Mouse (Mus musculus) gastrocnemius, postnatal 10 days (tissue): ENCODE data around the gene Ccnk. TPM values are rescaled to one million over a fixed set of nuclear protein-coding genes. Genes with fewer than 3 reads are reported as not detected.

Experiments
- DNase-seq: peaks from one replicate; pipeline ENCODE4 v3.0.0; 2021; ENCODE audit warnings: mixed read lengths
- total RNA-seq, 2 experiments: library from RNA; stranded (reverse); gene quantifications; 2 replicates each; pipeline ENCODE4 v1.2.3; 2021

The Ccnk gene
- total RNA-seq, 2 experiments from 2014 or later = 30.1 to 32.2 TPM

DNA sequence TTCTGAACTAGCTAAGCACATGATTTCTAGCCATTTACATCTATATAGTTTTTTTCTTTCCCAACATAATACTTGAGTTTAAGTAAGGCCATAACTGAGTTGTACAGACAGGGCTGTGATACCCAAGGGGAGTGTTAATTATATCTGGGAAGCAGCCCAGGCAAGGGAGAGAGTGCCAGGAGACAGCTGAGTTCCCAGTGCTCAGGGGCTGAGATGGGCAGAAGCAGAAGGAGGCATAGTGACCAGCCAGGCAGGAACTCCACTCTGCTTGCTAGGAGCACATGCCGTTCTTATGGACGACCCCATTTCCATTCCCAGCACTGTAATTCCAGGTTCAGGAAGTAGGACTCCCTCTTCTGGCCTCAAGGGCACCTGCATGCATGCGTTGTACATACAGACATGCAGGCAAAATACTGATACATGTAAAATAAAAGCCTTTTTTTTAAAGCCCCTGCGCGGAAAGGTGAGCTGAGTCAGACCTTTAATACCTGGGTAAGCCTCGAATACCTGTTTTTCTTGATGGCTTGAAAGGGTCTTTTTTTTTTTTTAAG is 8.2 kb downstream of the Ccnk start:
- DNase-seq = peak; percentile 44

DNA sequence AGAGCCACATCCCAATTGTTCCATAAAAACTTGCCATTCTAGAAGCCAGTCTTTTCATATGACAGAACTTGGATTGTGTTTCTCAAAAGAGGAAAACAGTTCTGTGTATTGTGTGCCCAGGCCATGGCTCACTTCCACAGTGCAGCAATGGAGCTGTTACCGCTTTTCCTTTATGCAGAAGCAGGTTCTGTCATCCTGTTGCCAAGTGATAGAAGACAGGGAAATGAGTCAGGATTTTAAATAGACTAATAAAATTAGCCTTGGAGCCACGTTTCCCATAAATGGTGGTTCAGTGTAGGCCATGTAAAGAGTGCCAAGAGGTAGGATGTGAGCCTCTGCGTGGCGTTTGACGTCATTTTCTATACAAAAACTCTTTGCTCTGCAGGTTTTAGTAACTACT is 14.5 kb downstream of the Ccnk start:
- DNase-seq = no peak

DNA sequence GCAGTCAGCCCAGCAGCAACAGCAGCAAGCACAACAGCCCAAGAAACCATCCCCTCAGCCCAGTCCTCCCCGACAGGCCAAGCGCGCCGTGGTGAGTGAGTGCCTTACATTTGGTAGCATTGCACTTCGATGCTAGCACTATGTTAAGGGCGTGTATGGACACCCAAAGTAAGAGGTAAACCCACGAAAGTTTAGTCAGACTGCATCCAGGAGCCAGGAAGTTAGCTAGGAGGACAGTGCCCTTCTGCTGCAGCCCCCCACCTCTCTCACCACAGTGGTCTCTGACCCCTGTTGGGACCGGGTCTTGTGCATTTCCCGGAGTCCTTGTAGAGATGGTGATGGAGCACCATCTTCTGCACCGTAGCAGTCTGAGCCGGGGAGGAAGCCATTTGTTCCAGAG is 16.4 kb downstream of the Ccnk start:
- no peak for DNase-seq

DNA sequence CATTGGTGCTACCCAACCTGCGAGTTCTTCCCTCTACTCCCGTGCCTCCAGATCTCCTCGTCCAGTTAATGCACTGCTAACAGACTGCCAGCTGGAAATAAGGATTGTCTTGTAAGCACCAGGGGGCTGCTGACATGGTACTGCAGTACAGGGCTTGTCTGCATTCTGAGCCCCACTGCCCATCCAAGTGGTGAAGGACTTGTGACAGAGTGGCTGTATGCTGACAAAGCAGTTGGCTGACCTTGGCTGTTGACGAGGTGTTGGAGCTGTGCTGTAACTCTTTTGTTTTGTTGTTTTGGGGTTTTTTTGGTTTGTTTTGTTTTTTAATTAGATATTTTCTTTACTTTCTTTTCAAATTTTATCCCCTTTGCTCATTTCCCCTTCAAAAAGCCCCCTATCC is 19.1 kb downstream of the Ccnk start:
- DNase-seq = no peak

DNA sequence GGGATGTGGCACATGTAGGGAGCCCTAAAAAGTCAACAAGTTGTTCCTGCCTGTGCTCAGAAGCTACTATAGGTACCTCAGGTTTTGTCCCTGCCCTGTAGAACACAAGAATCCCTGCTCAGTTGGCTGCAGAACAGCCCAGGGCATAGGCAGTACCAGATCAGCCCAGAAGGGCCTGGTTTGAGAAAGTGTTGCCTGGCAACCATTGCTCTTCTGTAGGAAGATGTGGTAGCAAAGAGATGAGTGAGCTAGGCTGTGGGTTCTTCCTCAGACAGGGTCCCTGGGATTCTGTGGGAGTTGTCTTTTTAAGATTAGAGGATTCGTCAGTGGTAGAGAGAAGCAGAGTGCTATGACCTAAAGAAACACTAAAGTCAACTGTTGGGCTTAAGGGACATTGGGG is 20.7 kb downstream of the Ccnk start:
- no peak for DNase-seq

DNA sequence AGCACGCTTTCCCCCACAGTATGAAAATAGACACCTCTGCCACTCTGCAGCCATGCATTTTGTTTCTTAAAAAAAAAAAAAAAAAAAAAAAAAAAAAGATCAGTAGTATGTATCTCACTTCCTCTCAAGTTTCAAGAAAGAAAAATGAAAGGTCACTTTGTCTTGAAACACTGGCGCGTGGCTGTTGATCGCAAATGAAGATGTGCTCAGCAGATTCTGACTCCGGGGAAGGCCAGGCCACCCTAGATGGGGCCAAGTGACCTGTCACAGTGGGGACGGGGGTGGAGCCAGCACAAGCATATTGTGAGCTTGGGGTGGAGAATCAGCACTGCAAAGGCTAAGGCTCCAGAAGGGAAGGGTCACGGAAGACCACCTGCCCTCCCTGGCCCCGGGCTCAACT is 24.5 kb downstream of the Ccnk start:
- no peak for DNase-seq

DNA sequence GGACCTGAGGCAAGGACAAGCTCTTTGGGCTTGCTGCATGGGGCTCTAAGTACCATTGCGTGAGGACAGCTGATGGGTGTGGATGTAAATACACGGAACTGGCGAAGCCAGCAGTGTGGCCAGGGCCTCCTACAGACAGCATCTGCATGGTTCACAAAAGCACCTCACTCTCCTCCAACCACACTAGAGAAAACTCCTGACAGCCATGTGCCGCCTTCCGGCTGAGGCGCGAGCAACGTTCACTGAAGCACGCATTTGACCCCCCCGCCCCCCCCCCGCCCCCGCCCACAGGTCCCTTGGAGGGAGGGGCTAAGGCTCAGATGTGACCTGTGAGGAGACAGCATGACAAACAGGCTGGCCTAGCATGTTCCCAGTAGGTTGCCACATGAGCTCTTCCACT is 25.6 kb downstream of the Ccnk start:
- DNase-seq = no peak

DNA sequence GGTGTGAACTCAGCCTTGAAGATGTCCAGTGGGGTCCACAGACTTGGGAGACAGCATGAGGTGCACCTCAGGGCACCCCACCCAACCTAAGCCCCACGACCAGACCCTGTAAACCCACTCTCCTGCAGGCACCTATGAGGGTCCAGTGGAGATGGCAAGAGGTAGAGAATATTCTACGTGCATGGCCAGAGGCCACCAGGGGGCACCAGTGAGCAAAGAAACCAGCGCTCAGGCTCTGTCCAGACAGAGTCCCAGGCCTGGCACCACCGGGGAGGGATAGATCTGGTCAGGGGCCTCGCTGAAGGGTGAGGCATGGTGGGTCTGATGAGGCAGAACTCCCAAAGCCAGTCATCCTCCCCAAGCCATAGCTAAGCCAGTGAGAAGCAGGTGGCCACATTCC is 27.3 kb downstream of the Ccnk start:
- DNase-seq = peak; percentile 92

DNA sequence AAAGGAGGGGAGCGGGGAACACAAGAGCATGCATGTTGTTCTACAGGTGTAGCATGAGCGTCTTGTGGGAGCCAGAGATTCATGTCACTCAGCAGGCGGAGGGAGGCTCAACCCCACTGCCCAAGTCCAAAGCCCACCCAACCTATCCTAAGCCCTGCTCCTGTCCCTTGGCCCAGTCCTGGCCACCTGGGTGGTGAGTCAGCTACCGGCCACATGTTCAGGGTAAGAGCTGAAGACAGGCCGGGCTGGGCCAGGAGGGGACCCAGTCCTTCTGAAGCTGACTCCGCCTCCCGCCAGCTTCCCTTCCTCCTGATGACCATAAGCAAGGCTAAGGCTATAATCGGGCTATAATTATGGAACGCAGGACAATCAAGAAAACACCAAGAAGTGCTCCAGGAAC is 28.8 kb downstream of the Ccnk start:
- DNase-seq = no peak

DNA sequence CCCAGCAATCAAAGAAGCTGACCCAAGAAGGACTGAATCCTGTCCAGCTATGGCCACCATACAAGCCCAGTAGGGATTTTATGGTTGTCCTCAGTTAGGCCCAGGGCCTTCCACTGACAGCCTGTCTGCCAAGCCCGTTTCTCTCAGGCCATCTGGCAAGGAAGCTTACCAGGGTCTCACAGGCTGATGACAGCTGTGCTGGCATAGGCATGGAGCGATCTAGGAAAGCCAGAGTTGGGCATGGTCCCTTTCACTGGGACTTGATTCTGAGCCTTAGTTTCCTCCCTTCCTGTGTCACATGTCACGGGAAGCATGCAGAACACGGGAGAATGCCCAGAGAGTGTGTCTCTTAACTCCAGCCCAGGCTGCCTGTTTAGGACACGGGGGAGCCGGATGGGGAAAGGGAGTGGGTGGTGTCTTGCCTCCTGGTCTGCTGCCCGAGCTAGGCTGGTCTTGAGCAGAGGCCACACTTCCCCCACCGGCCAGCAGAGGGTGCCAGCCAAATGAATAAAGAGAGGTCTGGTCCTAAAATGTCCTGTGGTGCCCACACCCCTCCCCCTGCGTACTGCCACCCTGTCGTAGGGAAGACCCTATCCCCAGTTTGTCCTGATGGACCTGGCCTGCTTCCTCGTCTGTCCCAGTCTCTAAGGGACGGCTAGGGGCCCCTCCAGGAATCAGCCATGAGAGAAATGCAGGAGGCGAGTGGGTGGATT is 29.5 kb downstream of the Ccnk start:
- DNase-seq = peak; percentile 80

DNA sequence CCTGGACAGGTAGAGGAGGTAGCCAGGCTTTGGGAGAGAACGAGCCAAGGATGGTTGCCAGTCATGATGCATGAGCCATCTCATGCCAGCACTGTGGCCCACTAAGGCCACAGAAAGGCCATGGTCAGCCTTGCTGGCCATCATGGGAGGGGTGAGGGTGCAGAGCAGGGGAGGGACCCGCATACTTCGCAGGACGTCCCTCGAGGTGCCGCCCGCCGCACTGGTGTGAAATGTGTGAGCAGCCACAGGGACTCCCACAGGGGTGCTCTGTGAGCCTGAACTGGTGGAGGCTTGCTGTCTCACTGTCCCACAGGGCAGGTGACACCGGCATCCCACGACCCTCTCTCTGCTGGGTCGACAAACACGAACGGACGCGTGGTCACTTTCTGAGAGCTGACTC is 31.2 kb downstream of the Ccnk start:
- no peak for DNase-seq

DNA sequence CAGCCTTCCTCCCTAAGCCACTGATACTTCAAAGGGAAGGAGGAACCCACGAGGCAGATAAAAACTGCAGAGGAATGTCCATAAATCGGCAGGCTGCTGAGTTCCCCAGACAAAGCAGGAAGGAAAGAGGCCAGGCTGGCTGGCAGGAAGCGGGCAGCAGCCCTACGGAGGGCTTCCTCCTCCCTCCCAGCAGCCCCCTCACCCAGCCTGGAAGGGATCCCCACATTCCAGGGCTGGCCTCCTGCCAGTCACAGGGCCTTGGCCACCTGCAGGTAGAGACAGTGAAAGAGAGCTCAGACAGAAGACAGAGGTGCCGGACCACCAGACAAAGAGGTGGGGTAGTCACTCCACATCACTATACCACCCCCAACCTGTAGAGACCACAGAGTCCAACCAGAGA is 32.7 kb downstream of the Ccnk start:
- no peak for DNase-seq

DNA sequence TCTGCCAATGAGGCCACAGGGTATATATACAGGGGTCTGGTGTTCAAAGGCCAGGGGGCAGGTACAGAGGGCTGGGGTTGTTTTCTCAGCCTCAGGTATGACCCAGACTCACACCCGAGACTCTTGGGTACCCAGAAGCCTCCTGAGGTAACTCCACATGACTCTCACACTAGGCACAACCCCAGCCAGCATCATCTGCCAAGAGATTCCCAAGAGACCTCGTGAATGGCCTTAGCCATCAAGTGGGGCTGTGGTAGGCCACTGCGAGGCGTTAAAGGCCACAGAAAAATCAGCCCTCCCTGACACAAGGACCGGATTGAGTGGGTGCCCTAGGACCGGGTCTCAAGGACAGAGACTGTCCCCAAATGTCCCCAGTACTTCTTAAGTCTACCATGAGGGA is 33.1 kb downstream of the Ccnk start:
- DNase-seq = no peak

DNA sequence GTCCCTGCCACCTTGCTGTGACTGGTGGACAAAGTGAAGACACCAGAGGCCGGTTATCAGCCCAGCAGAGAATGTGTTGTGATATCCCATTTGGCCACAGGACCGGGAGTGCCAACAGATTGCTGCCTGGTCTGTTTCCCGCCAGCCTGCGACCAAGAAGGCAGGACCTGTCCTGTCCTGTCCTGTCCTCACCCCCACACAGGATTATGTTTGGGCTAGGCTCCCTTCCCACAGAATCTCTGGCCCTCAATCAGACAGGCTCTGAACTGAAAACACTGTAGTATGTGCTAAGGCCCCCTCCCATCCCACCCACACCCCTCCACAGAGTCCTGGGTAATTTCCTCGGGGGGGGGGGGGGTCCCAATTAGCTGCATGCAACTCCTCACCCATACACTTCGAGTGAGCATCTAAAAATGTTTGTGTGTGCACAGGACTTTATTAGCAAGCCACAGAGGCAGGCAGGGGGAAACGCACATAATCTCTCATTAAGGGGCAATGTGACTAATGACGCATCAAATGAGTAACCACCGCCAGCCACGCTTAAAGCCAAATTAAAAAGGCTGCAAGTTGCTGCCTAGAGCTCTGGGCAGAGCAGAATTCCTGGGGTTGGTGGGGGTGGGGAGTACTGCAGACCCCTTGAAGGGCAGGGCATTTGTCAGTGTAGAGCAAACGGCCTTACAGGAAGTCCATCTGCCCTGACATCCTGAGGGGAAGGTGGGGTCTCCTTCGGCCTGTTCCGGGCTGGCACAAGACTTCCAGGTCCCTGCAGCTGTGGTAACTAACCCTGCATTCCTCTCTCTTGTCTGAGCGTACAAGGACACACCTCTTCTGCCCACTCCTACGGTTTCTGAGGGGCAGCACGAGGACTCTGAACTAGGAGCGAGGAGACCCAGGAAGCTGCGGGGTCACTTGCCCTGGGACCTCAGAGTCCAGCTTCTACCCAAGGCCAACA is 34.0 kb downstream of the Ccnk start:
- no peak for DNase-seq

DNA sequence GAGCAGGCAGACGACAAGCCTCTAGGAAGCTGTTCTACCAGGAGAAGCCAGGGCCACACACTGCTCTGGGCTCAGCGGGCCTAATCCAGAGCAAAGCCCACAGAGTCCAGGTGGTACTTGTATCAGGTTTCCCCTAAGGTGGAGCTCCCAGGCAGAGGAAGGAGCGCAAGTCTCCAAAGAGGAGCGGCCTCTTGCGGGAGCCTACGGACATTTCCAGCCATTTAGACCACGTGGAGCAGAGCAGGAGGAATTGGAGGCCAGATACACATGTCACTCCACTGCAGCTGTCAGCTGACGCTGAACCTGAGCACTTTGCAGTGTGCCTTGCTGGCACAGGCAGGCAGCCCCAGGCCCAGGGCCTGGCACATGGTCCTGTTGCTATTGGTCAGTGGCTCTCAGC is 35.7 kb downstream of the Ccnk start:
- no peak for DNase-seq

DNA sequence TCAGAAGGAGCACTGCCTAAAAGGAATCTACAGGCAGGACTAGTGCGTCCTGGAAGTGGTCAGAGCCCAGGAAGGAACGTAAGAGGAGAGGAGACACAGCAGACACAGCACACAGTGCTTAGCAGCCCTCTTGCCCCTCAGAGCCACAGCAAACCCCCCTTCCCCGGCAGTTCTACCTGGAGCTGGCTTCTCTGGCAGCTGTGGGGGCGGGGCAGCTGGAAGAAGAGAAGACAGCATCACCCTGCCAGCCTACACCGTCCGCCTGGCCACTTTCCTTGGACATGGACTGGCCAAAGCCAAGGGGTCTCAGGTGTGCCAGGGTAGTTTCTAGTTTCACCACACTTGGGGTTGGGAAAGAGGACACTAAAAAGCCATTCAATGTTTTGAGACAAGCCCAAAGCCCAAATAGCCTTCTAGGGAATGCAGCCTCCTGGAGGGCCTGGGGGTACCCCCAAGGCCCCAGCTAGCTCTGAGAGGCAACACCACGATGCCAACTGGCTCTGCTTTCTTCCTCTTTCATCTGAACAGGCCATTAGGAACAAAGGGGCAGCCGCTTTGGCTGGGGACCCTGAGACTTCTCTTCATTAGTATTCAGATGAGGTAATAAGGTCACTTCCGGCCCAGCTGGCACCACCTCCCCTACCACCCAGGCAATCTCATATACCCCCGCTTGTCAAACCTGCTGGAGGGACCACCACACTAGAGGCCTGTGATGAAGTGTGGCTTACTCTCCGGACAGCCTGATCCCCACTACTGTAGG is 37.4 kb downstream of the Ccnk start:
- DNase-seq = no peak

DNA sequence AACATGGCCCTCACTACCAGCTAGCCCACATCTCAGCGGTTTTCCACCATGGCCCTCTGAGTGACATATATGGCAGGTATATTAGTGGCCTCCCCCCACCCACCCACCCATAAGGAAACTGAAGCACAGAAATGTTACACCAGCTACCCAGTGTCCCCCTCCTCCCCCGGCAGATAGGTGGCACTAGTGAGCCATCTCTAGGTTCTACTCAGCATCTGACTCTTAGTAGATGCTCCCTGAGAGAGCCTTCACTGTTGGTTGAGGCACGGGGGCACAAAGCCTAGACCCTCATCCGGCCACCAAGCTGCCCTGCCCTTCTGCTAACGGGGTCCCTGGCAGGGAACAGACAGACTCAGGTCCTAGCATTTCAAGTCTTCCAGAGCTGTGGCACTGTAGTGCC is 38.2 kb downstream of the Ccnk start:
- peak; percentile 63 for DNase-seq

DNA sequence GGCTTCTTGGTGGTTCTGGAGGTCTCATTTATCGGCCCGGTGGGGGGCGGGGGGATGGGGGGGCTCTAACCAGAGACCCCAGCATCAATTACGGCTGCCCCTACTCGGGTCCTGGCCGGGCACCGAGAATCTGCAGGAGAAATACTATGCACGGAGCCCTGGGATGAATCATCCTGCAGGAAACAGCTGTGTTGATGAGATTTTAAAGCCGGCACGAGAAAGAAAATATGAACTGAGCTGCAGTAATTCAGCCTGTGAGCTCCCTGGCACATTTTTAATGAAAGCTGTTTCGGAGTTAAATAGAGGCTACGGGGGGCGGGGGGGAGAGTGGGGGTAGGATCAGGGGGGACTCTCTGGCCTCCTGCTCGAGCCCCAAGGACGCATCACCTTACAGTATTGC is 39.8 kb downstream of the Ccnk start:
- no peak for DNase-seq

DNA sequence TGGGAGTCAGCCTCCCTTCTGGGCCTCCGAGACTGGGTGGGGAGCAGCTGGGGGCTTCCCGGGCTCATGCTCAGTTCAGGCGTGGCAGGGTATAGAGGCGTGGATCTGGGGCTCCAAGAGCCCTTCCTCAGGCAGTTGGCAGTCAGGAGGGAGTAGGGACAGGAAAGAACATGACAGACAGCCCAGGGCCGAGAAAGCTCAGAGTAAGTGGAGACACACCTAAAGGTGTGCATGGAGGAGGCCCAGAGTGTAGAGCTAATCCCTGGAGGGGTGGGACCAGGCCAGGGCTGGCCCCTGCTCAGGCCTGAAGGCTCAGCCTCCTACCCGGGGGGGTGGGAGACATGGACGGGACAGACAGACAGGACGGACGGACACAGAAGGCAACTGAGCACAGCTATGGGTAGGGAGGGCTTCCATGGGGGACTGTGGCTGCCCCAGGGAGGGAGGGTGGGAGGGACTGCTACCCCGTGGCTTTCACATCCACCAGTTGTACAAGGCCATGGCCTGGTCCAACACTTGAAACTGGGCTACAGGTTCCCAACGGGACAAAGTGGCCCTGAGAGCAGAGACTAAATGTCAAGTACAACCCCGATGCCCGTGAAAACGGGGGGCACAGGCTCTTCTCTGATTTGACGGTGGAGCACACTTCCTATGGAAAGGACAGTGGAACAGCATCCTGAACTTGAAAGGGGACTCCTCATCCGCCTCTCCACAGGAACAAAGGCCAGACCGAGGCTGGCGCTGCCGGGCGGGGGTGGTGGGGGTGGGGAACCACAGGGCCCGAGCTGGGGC is 40.6 kb downstream of the Ccnk start:
- no peak for DNase-seq

DNA sequence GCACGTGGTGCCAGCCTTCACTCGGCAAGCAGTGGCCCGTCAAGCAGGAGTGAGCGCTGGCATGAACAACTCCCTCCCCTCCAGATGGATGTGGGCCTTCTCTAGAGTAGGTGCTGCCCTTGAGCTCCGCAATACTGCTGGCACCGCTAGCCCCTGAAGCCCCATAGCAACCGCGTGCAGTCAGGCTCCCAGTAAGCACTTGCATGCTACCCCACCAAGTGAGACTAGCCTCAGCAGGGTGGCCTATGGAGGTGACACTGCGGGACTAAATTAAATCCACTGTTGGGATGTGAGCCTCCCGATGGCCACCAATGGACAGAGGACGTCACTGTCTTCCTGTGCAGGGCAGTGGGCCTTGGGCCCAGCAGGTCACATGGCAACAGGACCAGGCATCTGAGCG is 41.2 kb downstream of the Ccnk start:
- no peak for DNase-seq

DNA sequence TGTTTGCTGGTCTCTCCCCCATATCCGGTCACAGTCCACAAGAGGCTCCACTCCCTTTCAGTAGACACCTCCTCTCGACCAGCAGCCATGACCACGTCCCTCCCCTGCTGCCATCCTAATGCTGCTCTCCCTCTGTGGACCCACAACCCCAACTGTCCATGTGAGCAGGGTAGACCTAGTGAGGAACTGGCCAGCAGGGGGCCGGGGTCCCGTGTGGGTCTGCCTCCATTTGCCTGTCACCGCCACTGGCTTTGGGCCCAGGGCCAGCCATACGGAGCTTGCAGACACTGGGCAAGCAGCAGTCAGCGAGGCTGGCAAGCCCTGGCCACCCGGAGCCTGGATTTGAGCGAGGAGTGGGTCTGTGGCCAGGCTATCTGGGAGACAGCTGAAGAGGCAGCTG is 41.8 kb downstream of the Ccnk start:
- DNase-seq = no peak

DNA sequence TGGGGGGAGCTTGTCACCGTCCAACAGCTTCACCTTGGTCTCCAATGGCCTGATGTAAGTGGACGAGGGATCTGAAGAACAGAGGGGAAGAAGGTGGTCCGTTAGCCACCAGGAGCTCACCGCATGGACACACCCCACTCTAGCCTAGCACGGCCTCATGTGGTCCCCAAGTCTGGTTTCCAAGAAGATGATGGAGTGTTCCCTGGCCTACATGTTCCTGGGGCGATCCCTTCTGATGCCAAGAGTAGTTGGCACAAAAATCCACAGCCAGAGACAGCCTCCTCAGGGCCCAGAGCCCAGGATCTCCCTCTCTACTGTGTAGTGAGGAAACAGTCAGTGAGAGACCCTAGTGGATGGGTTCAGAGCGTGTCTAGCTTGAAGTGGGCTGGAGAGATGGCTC is 42.3 kb downstream of the Ccnk start:
- no peak for DNase-seq
